Mouse (Mus musculus): ENCODE measurements at regions not wholly inside any gene's neighbourhood (a gene's known extent, or its start where the extent isn't known, plus 50 kb on each side); places are given as distances from the start of the nearest gene placed in this dataset.

DNA sequence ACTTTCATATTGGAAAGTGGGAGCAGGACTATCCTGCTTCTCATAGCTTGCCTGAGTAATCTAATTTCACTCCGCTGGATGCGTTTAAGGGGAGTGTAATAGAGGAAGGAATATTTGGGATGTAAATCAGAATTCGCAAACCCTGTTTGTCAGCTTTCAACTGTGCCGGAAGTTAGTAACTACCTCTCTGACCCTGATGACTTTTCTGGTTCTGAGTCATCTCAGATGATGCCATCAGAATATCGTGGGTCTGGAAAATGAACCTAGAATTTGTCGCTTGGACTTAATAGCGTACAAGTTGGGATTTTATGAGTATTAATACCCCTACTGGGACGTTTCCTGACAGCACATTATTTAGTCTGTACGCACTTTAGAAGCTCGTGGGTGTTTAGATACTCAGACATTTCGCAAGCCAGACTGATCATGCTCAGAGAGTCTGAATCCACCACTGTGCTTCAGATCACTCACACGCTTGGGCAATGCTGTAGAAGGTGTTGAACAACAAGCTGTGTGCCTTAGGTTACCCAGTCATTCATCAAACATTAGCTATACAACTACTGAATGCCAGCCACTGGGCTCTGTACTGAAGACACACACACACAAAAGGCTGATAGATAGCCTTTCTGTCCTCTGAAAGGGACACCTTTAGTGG, 131.1 kb downstream of the Phlda1 start:
- Histone ChIP-seq H3K27ac (ENCODE audit: control insufficient read depth, low read depth, low read length) (no peak overlapping the region), H3K27me3 (ENCODE audit: control insufficient read depth in 1 of 2, insufficient read depth in 2 of 2, low read length in 2 of 2) (peaks cover 2 to 3% of the 10 kb centered on the region in 2 experiments; a peak in 3 of 4 replicates), H3K36me3 (ENCODE audit: control insufficient read depth in 1 of 2, insufficient read depth in 2 of 2, low read length in 2 of 2) (no peaks in the 10 kb centered on the region), H3K9me3 (replicated peaks; ENCODE audit: insufficient read depth, low read length) (no peaks in the 10 kb centered on the region), H3K4me1 (ENCODE audit: control insufficient read depth in 1 of 2, insufficient read depth in 2 of 2, low read length in 2 of 2) (no peaks in the 10 kb centered on the region), H3K79me2 (ENCODE audit: control insufficient read depth, insufficient read depth, low read length, poor library complexity) (no peaks in the 10 kb centered on the region), H3K9ac (ENCODE audit: control insufficient read depth, low read depth, low read length, poor library complexity, severe bottlenecking) (no peak overlapping the region), H3K4me3 (ENCODE audit: control insufficient read depth in 1 of 2, insufficient read depth in 1 of 2, low read depth in 2 of 2, low read length in 2 of 2) (no peak overlapping the region)
- TF ChIP-seq E2F4 (IDR thresholded peaks at IDR 0.05; ENCODE audit: borderline replicate concordance, low read depth, low read length) = no peak
- no peak for TF ChIP-seq GABPA (IDR thresholded peaks at IDR 0.05; ENCODE audit: low read depth, low read length)
- no peak for TF ChIP-seq BHLHE40 (IDR thresholded peaks at IDR 0.05; ENCODE audit: borderline replicate concordance, low read depth, low read length)
- no peak for TF ChIP-seq ELF1 (IDR thresholded peaks at IDR 0.05; ENCODE audit: low read depth, low read length)
- no peak for DNase-seq (ENCODE audit: low read depth, low spot score)

DNA sequence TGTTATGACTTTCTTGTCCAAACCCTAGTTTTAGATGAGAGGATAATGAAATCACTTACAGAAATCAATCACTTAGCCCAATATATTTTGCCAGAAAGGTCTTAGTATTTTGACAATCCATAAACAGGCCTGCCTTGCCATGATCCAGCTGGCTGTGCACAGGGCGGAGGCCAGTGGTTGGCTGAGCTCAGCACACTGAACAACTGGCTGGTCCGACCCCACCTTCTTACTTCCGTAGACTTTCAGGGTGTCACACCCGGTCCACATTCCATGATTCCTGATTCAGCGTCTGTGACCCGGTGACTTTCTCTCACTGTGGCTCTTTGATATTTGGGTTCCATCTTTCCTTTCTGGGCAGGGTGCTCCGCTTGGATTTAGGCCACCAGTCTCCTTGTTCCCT, 133.8 kb downstream of the Phlda1 start:
- DNase-seq (ENCODE audit: low read depth, low spot score) = no peak
- Histone ChIP-seq H3K9me3 (replicated peaks; ENCODE audit: insufficient read depth, low read length) (no peaks in the 10 kb centered on the region), H3K27ac (ENCODE audit: control insufficient read depth, low read depth, low read length) (no peak overlapping the region), H3K27me3 (ENCODE audit: control insufficient read depth in 1 of 2, insufficient read depth in 2 of 2, low read length in 2 of 2) (peaks cover 1 to 2% of the 10 kb centered on the region in 2 experiments; a peak in 3 of 4 replicates), H3K9ac (ENCODE audit: control insufficient read depth, low read depth, low read length, poor library complexity, severe bottlenecking) (no peak overlapping the region), H3K4me1 (ENCODE audit: control insufficient read depth in 1 of 2, insufficient read depth in 2 of 2, low read length in 2 of 2) (no peaks in the 10 kb centered on the region), H3K36me3 (ENCODE audit: control insufficient read depth in 1 of 2, insufficient read depth in 2 of 2, low read length in 2 of 2) (no peaks in the 10 kb centered on the region), H3K4me3 (ENCODE audit: control insufficient read depth in 1 of 2, insufficient read depth in 1 of 2, low read depth in 2 of 2, low read length in 2 of 2) (no peak overlapping the region), H3K79me2 (ENCODE audit: control insufficient read depth, insufficient read depth, low read length, poor library complexity) (no peaks in the 10 kb centered on the region)
- no peak for TF ChIP-seq NELFE (IDR thresholded peaks at IDR 0.05; ENCODE audit: low read depth, low read length)
- TF ChIP-seq CHD2 (IDR thresholded peaks at IDR 0.05; ENCODE audit: low read length) = no peak
- TF ChIP-seq ZKSCAN1 (IDR thresholded peaks at IDR 0.05; ENCODE audit: low read depth, low read length) = no peak
- no peak for TF ChIP-seq RAD21 (IDR thresholded peaks at IDR 0.05; ENCODE audit: low read depth, low read length)
- TF ChIP-seq HCFC1 (IDR thresholded peaks at IDR 0.05; ENCODE audit: low read depth, low read length) = no peak
- no peak for TF ChIP-seq TBP (IDR thresholded peaks at IDR 0.05; ENCODE audit: low read depth, low read length)
- no peak for TF ChIP-seq SIN3A (IDR thresholded peaks at IDR 0.05; ENCODE audit: low read length)
- no peak for TF ChIP-seq ETS1 (IDR thresholded peaks at IDR 0.05; ENCODE audit: low read depth, low read length)
- TF ChIP-seq BHLHE40 (IDR thresholded peaks at IDR 0.05; ENCODE audit: borderline replicate concordance, low read depth, low read length) = no peak
- no peak for TF ChIP-seq MEF2A (IDR thresholded peaks at IDR 0.05; ENCODE audit: extremely low read depth, insufficient replicate concordance, low read depth, low read length, poor library complexity, severe bottlenecking)
- TF ChIP-seq ZC3H11A (IDR thresholded peaks at IDR 0.05; ENCODE audit: low read depth, low read length) = no peak
- TF ChIP-seq SMC3 (IDR thresholded peaks at IDR 0.05; ENCODE audit: low read depth, low read length) = no peak
- no peak for TF ChIP-seq MAX (IDR thresholded peaks at IDR 0.05; ENCODE audit: low read length)
- TF ChIP-seq EP300 (IDR thresholded peaks at IDR 0.05; ENCODE audit: low read depth in 1 of 2, low read length in 2 of 2) = no peak

Data from MEL (cell line).